Comparison of ENCODE assay signal across 24 mouse cellular contexts in the genomic region with DNA sequence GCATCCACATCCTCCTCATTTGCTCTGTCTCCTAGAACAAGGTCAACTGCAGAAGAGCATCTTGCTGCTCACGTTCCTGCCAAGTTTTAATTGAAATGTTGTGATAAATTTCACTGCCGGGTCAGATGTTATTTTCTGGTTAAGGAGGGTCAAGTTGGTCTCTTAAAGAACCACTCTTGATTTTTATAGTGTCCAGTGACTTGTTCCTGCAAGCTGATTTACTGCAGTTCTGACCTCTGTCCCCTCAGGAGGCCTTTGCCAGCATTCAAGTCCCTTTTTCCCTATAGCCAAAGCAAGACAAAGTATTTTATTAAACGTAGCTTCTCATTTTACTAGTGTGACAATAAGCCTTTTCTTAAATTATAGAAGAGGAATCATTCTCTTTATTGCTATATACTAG.
"Had no signal": no experiment of that assay in that cellular context is flagged by ENCODE, and none has a peak within 500 bp of the region (broad histone marks: within the 10 kb centered on the region; RNA-seq: fewer than 3 reads in every experiment).

No protein-coding gene starts in this region.

- DNase-seq: kidney, adult 2 months; layer of hippocampus, adult 9-11 months; liver; lung, adult 18-20 months; lung, postnatal 10 days; lung, postnatal 4 days; right cerebral cortex, adult 18-20 months; right cerebral cortex, postnatal 14 days; right cerebral cortex, postnatal 4 days; thymus, adult 2 months; thymus, postnatal 14 days had no signal

- H3K9me3 ChIP-seq: limb, embryonic 10.5 days; limb, embryonic 13.5 days; liver, embryonic 12.5 days; liver, embryonic 15.5 days; lung, embryonic 15.5 days; midbrain, embryonic 12.5 days; midbrain, embryonic 15.5 days; neural tube, embryonic 12.5 days; neural tube, embryonic 15.5 days had no signal

- H3K9ac ChIP-seq: limb, embryonic 13.5 days; liver, embryonic 12.5 days; liver, embryonic 15.5 days; lung, embryonic 15.5 days; midbrain, embryonic 12.5 days; midbrain, embryonic 15.5 days; neural tube, embryonic 12.5 days; neural tube, embryonic 15.5 days had no signal

- H3K27ac ChIP-seq: layer of hippocampus, adult 2 months; limb, embryonic 10.5 days; limb, embryonic 13.5 days; liver, embryonic 12.5 days; liver, embryonic 15.5 days; lung, embryonic 15.5 days; midbrain, embryonic 12.5 days; midbrain, embryonic 15.5 days; neural tube, embryonic 12.5 days; neural tube, embryonic 15.5 days; stomach, postnatal 0 days had no signal

- H3K4me1 ChIP-seq: limb, embryonic 13.5 days; liver, embryonic 12.5 days; liver, embryonic 15.5 days; lung, embryonic 15.5 days; midbrain, embryonic 12.5 days; midbrain, embryonic 15.5 days; neural tube, embryonic 15.5 days had no signal

- H3K27me3 ChIP-seq: limb, embryonic 13.5 days; liver, embryonic 12.5 days; liver, embryonic 15.5 days; lung, embryonic 15.5 days; midbrain, embryonic 12.5 days; midbrain, embryonic 15.5 days; neural tube, embryonic 12.5 days; neural tube, embryonic 15.5 days had no signal

- H3K4me3 ChIP-seq: layer of hippocampus, adult 2 months; limb, embryonic 10.5 days; limb, embryonic 13.5 days; liver, embryonic 12.5 days; liver, embryonic 15.5 days; lung, embryonic 15.5 days; midbrain, embryonic 12.5 days; midbrain, embryonic 15.5 days; neural tube, embryonic 12.5 days; neural tube, embryonic 15.5 days had no signal

- ATAC-seq: inflammation-experienced regulatory T-cells, adult 6 months; intestine, embryonic 16.5 days; liver, embryonic 12.5 days; midbrain, embryonic 15.5 days had no signal

- H3K4me2 ChIP-seq: limb, embryonic 13.5 days; liver, embryonic 12.5 days; liver, embryonic 15.5 days; lung, embryonic 15.5 days; midbrain, embryonic 12.5 days; midbrain, embryonic 15.5 days; neural tube, embryonic 12.5 days; neural tube, embryonic 15.5 days had no signal

- H3K36me3 ChIP-seq: limb, embryonic 10.5 days; limb, embryonic 13.5 days; liver, embryonic 12.5 days; liver, embryonic 15.5 days; lung, embryonic 15.5 days; midbrain, embryonic 12.5 days; midbrain, embryonic 15.5 days; neural tube, embryonic 12.5 days; neural tube, embryonic 15.5 days had no signal
